Mouse (Mus musculus) hindbrain, embryonic 14.5 days (tissue): Measurements from ENCODE around the gene Slc22a6. TPM values are rescaled to one million over a fixed set of nuclear protein-coding genes. Genes with fewer than 3 reads are reported as not detected.

Source experiments
- ATAC-seq: fragments of 200-750 bp; cut with Nextera tagmentation; 2 replicates; pipeline ENCODE4 v1.8.0; 2017; ENCODE audit warnings: moderate number of reproducible peaks, mild to moderate bottlenecking, moderate TSS enrichment, moderate library complexity; ENCODE audit not compliant: low FRiP score
- DNase-seq: peaks from one replicate; pipeline ENCODE4 v3.0.0-alpha.2; 2015; ENCODE audit warnings: low spot score
- H3K27ac ChIP-seq: fragments of 300-500 bp; sonication (generic); 2 replicates; pipeline ENCODE4 v1.5.1; 2014; ENCODE audit warnings: mild to moderate bottlenecking, moderate library complexity
- H3K27me3 ChIP-seq: fragments of 300-500 bp; sonication (generic); 2 replicates; pipeline ENCODE4 v1.6.1; 2014; ENCODE audit warnings: mild to moderate bottlenecking, low read length, mixed read lengths; ENCODE audit not compliant: control insufficient read depth, insufficient read depth
- H3K36me3 ChIP-seq: fragments of 300-500 bp; sonication (generic); replicated peaks from 2 replicates; pipeline ENCODE4 v1.6.1; 2014; ENCODE audit not compliant: control insufficient read depth, insufficient read depth
- H3K4me1 ChIP-seq: fragments of 300-500 bp; sonication (generic); replicated peaks from 2 replicates; pipeline ENCODE4 v1.6.1; 2014; ENCODE audit warnings: antibody characterized with exemption, low read length, mixed read lengths; ENCODE audit not compliant: control insufficient read depth, insufficient read depth
- H3K4me2 ChIP-seq: fragments of 300-500 bp; sonication (generic); replicated peaks from 2 replicates; pipeline ENCODE4 v1.6.1; 2014; ENCODE audit warnings: mild to moderate bottlenecking, moderate library complexity
- H3K4me3 ChIP-seq: fragments of 300-500 bp; sonication (generic); replicated peaks from 2 replicates; pipeline ENCODE4 v1.5.1; 2014; ENCODE audit warnings: mild to moderate bottlenecking, low read length
- H3K9ac ChIP-seq: fragments of 300-500 bp; sonication (generic); 2 replicates; pipeline ENCODE4 v1.6.1; 2014
- H3K9me3 ChIP-seq: fragments of 300-500 bp; sonication (generic); 2 replicates; pipeline ENCODE4 v1.6.1; 2016; ENCODE audit warnings: low read length; ENCODE audit not compliant: control insufficient read depth
- WGBS: fragments of 180-500 bp; shearing (Covaris S2); extraction: QIAGEN DNeasy Blood & Tissue Kit; methylation state at CpG from one replicate; pipeline ENCODE4 v1.1.7; 2014; 5-methylcytosine and 5-hydroxymethylcytosine counted together
- polyA plus RNA-seq: library from polyadenylated mRNA; unstranded; fragments of >200 nt; fragmentation: Nextera tagmentation; extraction: Ambion mirVana; gene quantifications from 2 replicates; pipeline ENCODE4 v1.2.1, GENCODE M21; 2014

Slc22a6 gene
- polyA plus RNA-seq, result 3.5 and 3.7 TPM in 2 replicates

GRCm38 (mm10) chr19:8617904-8618303 lies at the start of gene Slc22a6:
Gene Slc22a6 (plus strand): TSS chr19:8618039.
- Histone ChIP-seq H3K4me2 (no peak within 1 kb of the TSS), H3K27me3 (no peaks in the 10 kb centered on the region), H3K4me3 (no peak within 1 kb of the TSS), H3K9me3 (no peaks in the 10 kb centered on the region), H3K27ac (no peak within 1 kb of the TSS), H3K36me3 (no peaks in the 10 kb centered on the region), H3K9ac (no peak within 1 kb of the TSS), H3K4me1 (no peaks in the 10 kb centered on the region)
- no peak for ATAC-seq
- 4% methylated on average over 7 of the region's 7 CpGs for WGBS
- no peak for DNase-seq

- peak overlapping the region; percentile 31; the same call in 1 of the 2 replicates for H3K9ac ChIP-seq
- peak overlapping the region; percentile 56 for H3K4me2 ChIP-seq
- H3K4me3 ChIP-seq, result peak overlapping the region; percentile 20
- DNase-seq (peak; percentile 56), ATAC-seq (peak; percentile 51; the same call in 1 of the 2 replicates)
- no peak overlapping the region for H3K27ac ChIP-seq
- H3K4me1 ChIP-seq, result 0 out of 2 replicates have a peak, but pooled peaks cover 5% of the 10 kb centered on the region
- H3K36me3 ChIP-seq, result no peaks in the 10 kb centered on the region
- no peaks in the 10 kb centered on the region for H3K27me3 ChIP-seq
- no peaks in the 10 kb centered on the region for H3K9me3 ChIP-seq
- WGBS, result 3% methylated on average over 14 of the region's 14 CpGs
These were observed 48.4 kb upstream of the Slc22a6 start for GRCm38 (mm10) chr19:8569453-8569863.

- Histone ChIP-seq H3K9ac (no peak overlapping the region), H3K9me3 (no peaks in the 10 kb centered on the region), H3K36me3 (no peaks in the 10 kb centered on the region), H3K4me2 (no peak overlapping the region), H3K27ac (no peak overlapping the region), H3K4me1 (0 out of 2 replicates have a peak, but pooled peaks cover 5% of the 10 kb centered on the region), H3K4me3 (no peak overlapping the region), H3K27me3 (no peaks in the 10 kb centered on the region)
- 60% methylated on average over 2 of the region's 2 CpGs for WGBS
- no peak for DNase-seq
- no peak for ATAC-seq
These were observed 47.3 kb upstream of the Slc22a6 start for GRCm38 (mm10) chr19:8570341-8571040.

DNA sequence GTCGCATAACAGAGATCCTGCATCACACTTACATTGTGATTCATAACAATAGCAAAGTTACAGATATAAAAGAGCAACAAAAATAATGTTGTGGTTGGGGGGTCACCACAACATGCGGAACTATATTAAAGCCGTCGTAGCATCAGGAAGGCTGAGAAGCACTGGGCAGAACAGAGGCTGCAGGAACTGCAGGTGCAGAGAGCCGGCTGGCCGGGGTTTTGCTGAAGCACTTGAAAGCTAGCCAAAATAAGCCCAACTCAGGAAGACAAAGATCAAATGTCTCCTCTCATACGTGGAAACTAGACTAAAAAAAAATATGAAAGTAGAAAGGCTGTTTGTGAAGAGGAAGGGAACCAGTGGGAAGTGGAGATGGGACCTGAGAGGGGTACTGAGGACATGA lies 46.1 kb upstream of the Slc22a6 start:
- H3K9ac ChIP-seq, result no peak overlapping the region
- no peak overlapping the region; the same call in 1 of the 2 replicates for H3K27ac ChIP-seq
- no peaks in the 10 kb centered on the region for H3K36me3 ChIP-seq
- H3K4me2 ChIP-seq, result no peak overlapping the region
- no peaks in the 10 kb centered on the region for H3K27me3 ChIP-seq
- DNase-seq (no peak), ATAC-seq (no peak)
- no peak overlapping the region for H3K4me3 ChIP-seq
- H3K9me3 ChIP-seq, result no peaks in the 10 kb centered on the region
- H3K4me1 ChIP-seq, result 0 out of 2 replicates have a peak, but pooled peaks cover 5% of the 10 kb centered on the region
- 70% methylated on average over 7 of the region's 7 CpGs for WGBS

GRCm38 (mm10) chr19:8572485-8572884 lies 45.4 kb upstream of the Slc22a6 start:
- WGBS, result 36% methylated on average over 3 of the region's 3 CpGs
- DNase-seq, result no peak
- H3K4me3 ChIP-seq, result no peak overlapping the region
- no peak overlapping the region for H3K27ac ChIP-seq
- H3K36me3 ChIP-seq, result no peaks in the 10 kb centered on the region
- no peaks in the 10 kb centered on the region for H3K9me3 ChIP-seq
- H3K4me1 ChIP-seq, result 0 out of 2 replicates have a peak, but pooled peaks cover 5% of the 10 kb centered on the region
- no peak overlapping the region for H3K4me2 ChIP-seq
- no peaks in the 10 kb centered on the region for H3K27me3 ChIP-seq
- no peak overlapping the region for H3K9ac ChIP-seq
- ATAC-seq, result no peak

- no peak for ATAC-seq
- WGBS, result 90% methylated on average over 4 of the region's 4 CpGs
- Histone ChIP-seq H3K9ac (no peak overlapping the region), H3K4me2 (no peak overlapping the region), H3K27me3 (no peaks in the 10 kb centered on the region), H3K4me1 (peaks cover 8% of the 10 kb centered on the region), H3K9me3 (no peaks in the 10 kb centered on the region), H3K36me3 (no peaks in the 10 kb centered on the region), H3K4me3 (no peak overlapping the region), H3K27ac (no peak overlapping the region)
- DNase-seq, result no peak
These were observed 40.4 kb upstream of the Slc22a6 start for GRCm38 (mm10) chr19:8577432-8577831.

DNA sequence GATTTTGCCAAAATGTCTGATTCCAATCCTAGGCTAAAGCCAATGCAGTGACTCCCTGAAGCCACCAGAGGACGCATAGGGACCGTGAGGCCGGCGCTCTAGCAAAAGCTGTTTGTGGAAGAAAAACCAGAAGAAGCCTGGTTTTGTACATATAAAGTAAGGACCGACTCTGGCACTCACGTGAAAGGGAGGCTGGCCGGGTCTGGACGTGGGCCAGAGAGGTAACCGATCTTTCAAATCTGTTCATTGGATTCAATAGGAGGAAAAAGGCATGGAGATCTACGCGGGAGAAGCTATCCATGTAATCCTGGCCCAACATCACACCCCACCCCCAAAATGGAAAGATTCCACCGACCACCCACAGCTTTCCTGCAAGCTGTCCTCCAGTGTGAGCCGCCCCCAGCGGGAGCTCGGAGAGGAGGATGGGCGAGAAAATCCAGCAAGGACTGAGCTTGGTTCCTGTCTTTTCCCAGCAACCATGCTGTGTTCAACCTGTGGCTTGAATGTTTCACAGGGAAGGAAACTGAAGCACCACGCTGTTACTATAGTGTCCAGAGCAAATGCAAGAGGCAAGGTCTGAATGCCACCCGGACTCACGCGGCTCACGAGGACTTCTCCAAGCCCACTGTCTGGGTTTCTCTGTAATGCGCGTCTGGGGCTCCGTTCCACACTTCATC lies 39.4 kb upstream of the Slc22a6 start:
- Histone ChIP-seq H3K27me3 (no peaks in the 10 kb centered on the region), H3K4me1 (peaks cover 8% of the 10 kb centered on the region), H3K9me3 (no peaks in the 10 kb centered on the region), H3K4me3 (peak overlapping the region; percentile 26), H3K27ac (no peak overlapping the region; the same call in 1 of the 2 replicates), H3K9ac (peak overlapping the region; percentile 50), H3K4me2 (peak overlapping the region; percentile 62), H3K36me3 (no peaks in the 10 kb centered on the region)
- WGBS, result 9% methylated on average over 24 of the region's 24 CpGs
- peak; percentile 83 for DNase-seq
- ATAC-seq, result peak; percentile 69

- Histone ChIP-seq H3K9ac (peak overlapping the region; percentile 50), H3K4me1 (peaks cover 8% of the 10 kb centered on the region), H3K9me3 (no peaks in the 10 kb centered on the region), H3K27ac (no peak overlapping the region; the same call in 1 of the 2 replicates), H3K4me3 (peak overlapping the region; percentile 26; the same call in 1 of the 2 replicates), H3K27me3 (no peaks in the 10 kb centered on the region), H3K36me3 (no peaks in the 10 kb centered on the region), H3K4me2 (peak overlapping the region; percentile 62)
- DNase-seq (no peak), ATAC-seq (no peak; the same call in 1 of the 2 replicates)
- 55% methylated on average over 2 of the region's 2 CpGs for WGBS
These were observed 38.9 kb upstream of the Slc22a6 start for GRCm38 (mm10) chr19:8578970-8579342.

GRCm38 (mm10) chr19:8585298-8585697 lies 32.5 kb upstream of the Slc22a6 start:
- ATAC-seq (no peak), DNase-seq (no peak)
- Histone ChIP-seq H3K36me3 (no peaks in the 10 kb centered on the region), H3K4me3 (no peak overlapping the region), H3K9me3 (no peaks in the 10 kb centered on the region), H3K4me2 (no peak overlapping the region), H3K27me3 (no peaks in the 10 kb centered on the region), H3K9ac (no peak overlapping the region), H3K27ac (no peak overlapping the region), H3K4me1 (no peaks in the 10 kb centered on the region)
- 90% methylated on average over 3 of the region's 3 CpGs for WGBS
